Mouse (Mus musculus) erythroblast, embryonic 14.5 days (primary cell): Measurements from ENCODE around the gene Htra2.

Source experiments
- GATA1 ChIP-seq: IDR thresholded peaks from 2 replicates; pipeline ENCODE4 v1.6.1; 2012; ENCODE audit warnings: low read length, inconsistent platforms, mixed read lengths
- TAL1 ChIP-seq: IDR thresholded peaks from 3 replicates; pipeline ENCODE4 v1.6.1; 2012; ENCODE audit warnings: low read length, inconsistent platforms, mixed read lengths

GRCm38 (mm10) chr6:83054074-83054851 lies 810 bp downstream of the Htra2 start, which contains the start of gene Aup1:
- TF ChIP-seq GATA1, result no peak
- no peak for TF ChIP-seq TAL1
